Mouse (Mus musculus) forebrain, embryonic 11.5 days (tissue): ENCODE measurements at regions not wholly inside any gene's neighbourhood (a gene's known extent, or its start where the extent isn't known, plus 50 kb on each side); places are given as distances from the start of the nearest gene placed in this dataset.
A peak's percentile ranks its signal among the peaks of the same experiment; 100 is the strongest.

Experiments
- ATAC-seq: fragments of 200-750 bp; cut with Nextera tagmentation; replicated peaks from 2 replicates; pipeline ENCODE4 v1.8.0; 2017; ENCODE audit warnings: moderate TSS enrichment; ENCODE audit not compliant: low FRiP score
- DNase-seq: peaks from one replicate; pipeline ENCODE4 v3.0.0-alpha.2; 2017; ENCODE audit warnings: low spot score
- H3K27ac ChIP-seq: fragments of 300-500 bp; sonication (generic); 2 replicates; pipeline ENCODE4 v1.5.1; 2014; ENCODE audit warnings: low read depth, low read length
- H3K27me3 ChIP-seq: fragments of 300-500 bp; sonication (generic); 2 replicates; pipeline ENCODE4 v1.6.1; 2014; ENCODE audit warnings: mild to moderate bottlenecking, low read length, mixed read lengths; ENCODE audit not compliant: control insufficient read depth, insufficient read depth
- H3K36me3 ChIP-seq: fragments of 300-500 bp; sonication (generic); 2 replicates; pipeline ENCODE4 v1.6.1; 2014; ENCODE audit warnings: mild to moderate bottlenecking, low read length, moderate library complexity, mixed read lengths; ENCODE audit not compliant: control insufficient read depth, insufficient read depth
- H3K4me1 ChIP-seq: fragments of 300-500 bp; sonication (generic); replicated peaks from 2 replicates; pipeline ENCODE4 v1.6.1; 2014; ENCODE audit warnings: low read length, mixed read lengths; ENCODE audit not compliant: control insufficient read depth, insufficient read depth
- H3K4me2 ChIP-seq: fragments of 300-500 bp; sonication (generic); 2 replicates; pipeline ENCODE4 v1.6.1; 2014; ENCODE audit warnings: low read depth, mild to moderate bottlenecking, low read length, moderate library complexity, mixed read lengths; ENCODE audit not compliant: severe bottlenecking
- H3K4me3 ChIP-seq: fragments of 300-500 bp; sonication (generic); 2 replicates; pipeline ENCODE4 v1.5.1; 2014; ENCODE audit warnings: low read depth, low read length
- H3K9ac ChIP-seq: fragments of 300-500 bp; sonication (generic); 2 replicates; pipeline ENCODE4 v1.6.1; 2014; ENCODE audit warnings: low read length
- H3K9me3 ChIP-seq: fragments of 300-500 bp; sonication (generic); 2 replicates; pipeline ENCODE4 v1.6.1; 2016; ENCODE audit warnings: low read length, mixed read lengths; ENCODE audit not compliant: control insufficient read depth
- WGBS: fragments of 180-500 bp; shearing (Covaris S2); extraction: QIAGEN DNeasy Blood & Tissue Kit; methylation state at CpG from one replicate; pipeline ENCODE4 v1.1.7; 2014; 5-methylcytosine and 5-hydroxymethylcytosine counted together

GRCm38 (mm10) chr8:29614098-29614497 is 2166.6 kb downstream of the Poteg start:
- no peak overlapping the region for H3K27ac ChIP-seq
- no peaks in the 10 kb centered on the region for H3K9me3 ChIP-seq
- 76% methylated on average over 7 of the region's 7 CpGs for WGBS
- H3K27me3 ChIP-seq: no peaks in the 10 kb centered on the region
- no peak overlapping the region for H3K9ac ChIP-seq
- ATAC-seq (no peak), DNase-seq (no peak)
- no peak overlapping the region for H3K4me2 ChIP-seq
- H3K4me1 ChIP-seq: no peaks in the 10 kb centered on the region
- H3K4me3 ChIP-seq: no peak overlapping the region
- H3K36me3 ChIP-seq: no peaks in the 10 kb centered on the region

- 79% methylated on average over 3 of the region's 3 CpGs for WGBS
- DNase-seq: no peak
- no peak overlapping the region for H3K9ac ChIP-seq
- no peak overlapping the region for H3K4me3 ChIP-seq
- H3K36me3 ChIP-seq: no peaks in the 10 kb centered on the region
- H3K27me3 ChIP-seq: no peaks in the 10 kb centered on the region
- no peaks in the 10 kb centered on the region for H3K9me3 ChIP-seq
- no peak overlapping the region for H3K27ac ChIP-seq
- ATAC-seq: no peak
- no peak overlapping the region for H3K4me2 ChIP-seq
- no peaks in the 10 kb centered on the region for H3K4me1 ChIP-seq
Measured at GRCm38 (mm10) chr8:29661616-29662015, 2214.1 kb downstream of the Poteg start.

GRCm38 (mm10) chr8:29675870-29676269 is 2228.4 kb downstream of the Poteg start:
- H3K27ac ChIP-seq: no peak overlapping the region
- H3K4me3 ChIP-seq: no peak overlapping the region
- H3K4me2 ChIP-seq: no peak overlapping the region
- no peaks in the 10 kb centered on the region for H3K9me3 ChIP-seq
- ATAC-seq (no peak), DNase-seq (no peak)
- H3K4me1 ChIP-seq: no peaks in the 10 kb centered on the region
- WGBS: 73% methylated on average over 3 of the region's 3 CpGs
- H3K36me3 ChIP-seq: no peaks in the 10 kb centered on the region
- no peaks in the 10 kb centered on the region for H3K27me3 ChIP-seq
- H3K9ac ChIP-seq: no peak overlapping the region

GRCm38 (mm10) chr8:29683340-29683739 is 2235.9 kb downstream of the Poteg start:
- no peak overlapping the region for H3K27ac ChIP-seq
- H3K4me2 ChIP-seq: no peak overlapping the region
- H3K36me3 ChIP-seq: no peaks in the 10 kb centered on the region
- H3K4me3 ChIP-seq: no peak overlapping the region
- no peaks in the 10 kb centered on the region for H3K27me3 ChIP-seq
- DNase-seq (no peak), ATAC-seq (no peak)
- H3K4me1 ChIP-seq: no peaks in the 10 kb centered on the region
- no peak overlapping the region for H3K9ac ChIP-seq
- no peaks in the 10 kb centered on the region for H3K9me3 ChIP-seq
- WGBS: 31% methylated on average over 1 of the region's 1 CpGs

GRCm38 (mm10) chr8:29686594-29686993 is 2239.1 kb downstream of the Poteg start:
- DNase-seq (no peak), ATAC-seq (peak; percentile 61; the same call in 1 of the 2 replicates)
- Histone ChIP-seq H3K36me3 (no peaks in the 10 kb centered on the region), H3K27me3 (no peaks in the 10 kb centered on the region), H3K4me1 (no peaks in the 10 kb centered on the region), H3K4me3 (no peak overlapping the region), H3K4me2 (no peak overlapping the region), H3K27ac (no peak overlapping the region), H3K9ac (no peak overlapping the region), H3K9me3 (no peaks in the 10 kb centered on the region)
- WGBS: 53% methylated on average over 1 of the region's 1 CpGs

GRCm38 (mm10) chr8:29695698-29696097 is 2248.2 kb downstream of the Poteg start:
- DNase-seq (no peak), ATAC-seq (no peak)
- no peaks in the 10 kb centered on the region for H3K27me3 ChIP-seq
- no peak overlapping the region for H3K4me3 ChIP-seq
- no peak overlapping the region for H3K9ac ChIP-seq
- WGBS: 13% methylated on average over 1 of the region's 1 CpGs
- no peaks in the 10 kb centered on the region for H3K4me1 ChIP-seq
- H3K9me3 ChIP-seq: no peaks in the 10 kb centered on the region
- H3K36me3 ChIP-seq: no peaks in the 10 kb centered on the region
- H3K27ac ChIP-seq: no peak overlapping the region
- no peak overlapping the region for H3K4me2 ChIP-seq
